Mouse (Mus musculus): Measurements from ENCODE around the gene Ccdc110. TPM values are rescaled to one million over a fixed set of nuclear protein-coding genes. Genes with fewer than 3 reads are reported as not detected.

Gene Ccdc110
- polyA plus RNA-seq, 1 experiment from 2014 or later = 0.11 TPM

- Histone ChIP-seq H3K9me3 (ENCODE audit: control insufficient read depth, low read length) (no peaks in the 10 kb centered on the region), H3K4me2 (replicated peaks; ENCODE audit: low read depth) (no peak overlapping the region), H3K9ac (ENCODE audit: low read length) (no peak overlapping the region), H3K27me3 (ENCODE audit: control insufficient read depth, insufficient read depth, low read length) (no peaks in the 10 kb centered on the region), H3K4me3 (ENCODE audit: low read depth, low read length) (no peak overlapping the region), H3K27ac (replicated peaks) (no peak overlapping the region), H3K4me1 (replicated peaks; ENCODE audit: control insufficient read depth, insufficient read depth) (no peaks in the 10 kb centered on the region), H3K36me3 (ENCODE audit: control insufficient read depth, insufficient read depth, low read length) (no peaks in the 10 kb centered on the region)
- ATAC-seq (ENCODE audit: low FRiP score, low TSS enrichment) (no peak), DNase-seq (ENCODE audit: low spot score) (no peak)
- TF ChIP-seq CTCF (IDR thresholded peaks at IDR 0.05; ENCODE audit: low read depth) (no peak), EP300 (optimal IDR thresholded peaks at IDR 0.05) (no peak)
- WGBS = 66% methylated on average over 2 of the region's 2 CpGs
These were observed 16.2 kb downstream of the Ccdc110 start for GRCm38 (mm10) chr8:45950622-45951021.

DNA sequence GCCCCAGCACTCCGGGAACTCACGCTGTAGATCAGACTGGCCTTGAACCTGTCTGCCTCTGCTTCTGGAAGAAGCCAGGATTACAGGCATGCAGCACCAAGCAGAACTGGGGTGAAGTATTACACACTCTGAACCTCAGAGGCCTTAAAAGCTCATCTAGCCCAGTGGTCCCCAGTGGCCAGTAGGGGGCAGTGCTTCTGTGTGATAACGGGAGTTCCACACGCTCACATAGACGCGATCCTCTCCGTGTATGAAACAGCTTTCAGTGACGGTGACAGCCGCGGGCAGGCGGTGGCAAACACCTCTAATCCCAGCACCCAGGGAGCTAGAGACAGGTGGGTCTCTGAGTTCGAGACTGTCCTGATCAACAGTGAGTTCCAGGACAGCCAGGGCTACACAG lies 36.5 kb downstream of the Ccdc110 start:
- 94% methylated on average over 12 of the region's 12 CpGs for WGBS
- ATAC-seq (ENCODE audit: low FRiP score, low TSS enrichment) = no peak

DNA sequence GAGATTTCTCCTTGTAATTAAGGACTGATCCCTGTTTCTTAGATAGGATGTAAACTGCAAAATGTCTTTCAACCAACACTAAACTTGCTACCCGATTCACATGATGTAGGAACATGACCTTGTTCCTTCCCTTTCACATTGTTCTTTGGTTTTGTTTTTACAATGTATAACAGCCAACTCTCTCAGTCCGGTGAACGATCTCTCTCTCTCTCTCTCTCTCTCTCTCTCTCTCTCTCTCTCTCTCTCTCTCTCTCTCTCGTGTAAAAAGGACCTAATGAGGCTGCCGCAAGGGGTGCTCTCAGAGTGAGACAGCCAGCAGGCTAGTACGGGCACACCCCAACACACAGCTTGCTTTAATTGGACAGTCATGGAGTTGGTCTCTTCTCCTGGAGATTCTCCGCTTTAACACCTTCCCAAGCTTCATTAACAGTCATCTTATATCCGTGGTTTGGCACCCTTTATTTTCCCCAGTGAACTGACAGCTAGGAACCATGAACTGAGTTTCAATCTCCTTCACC lies 39.6 kb downstream of the Ccdc110 start:
- Histone ChIP-seq H3K4me2 (replicated peaks; ENCODE audit: low read depth) (peak overlapping the region; percentile 63), H3K36me3 (ENCODE audit: control insufficient read depth, insufficient read depth, low read length) (no peaks in the 10 kb centered on the region), H3K9me3 (ENCODE audit: control insufficient read depth, low read length) (peaks cover 4% of the 10 kb centered on the region; the same call in 1 of the 2 replicates), H3K9ac (ENCODE audit: low read length) (no peak overlapping the region), H3K4me1 (replicated peaks; ENCODE audit: control insufficient read depth, insufficient read depth) (no peaks in the 10 kb centered on the region; the same call in 1 of the 2 replicates), H3K27ac (replicated peaks) (no peak overlapping the region), H3K4me3 (ENCODE audit: low read depth, low read length) (no peak overlapping the region), H3K27me3 (ENCODE audit: control insufficient read depth, insufficient read depth, low read length) (no peaks in the 10 kb centered on the region)
- TF ChIP-seq CTCF (IDR thresholded peaks at IDR 0.05; ENCODE audit: low read depth) (no peak), EP300 (optimal IDR thresholded peaks at IDR 0.05) (no peak)
- DNase-seq (ENCODE audit: low spot score) (no peak), ATAC-seq (ENCODE audit: low FRiP score, low TSS enrichment) (no peak)
- WGBS = 65% methylated on average over 8 of the region's 8 CpGs

More for the DNA sequence above, 36.5 kb downstream of the Ccdc110 start:
- H3K9ac ChIP-seq (ENCODE audit: low read length) = no peak overlapping the region
- TF ChIP-seq CTCF (IDR thresholded peaks at IDR 0.05; ENCODE audit: low read depth) (peak; percentile 31; the same call in 1 of the 2 replicates), EP300 (optimal IDR thresholded peaks at IDR 0.05) (no peak)
- peaks cover 4% of the 10 kb centered on the region; the same call in 1 of the 2 replicates for H3K9me3 ChIP-seq (ENCODE audit: control insufficient read depth, low read length)
- H3K27ac ChIP-seq (replicated peaks) = no peak overlapping the region
- no peaks in the 10 kb centered on the region for H3K4me1 ChIP-seq (replicated peaks; ENCODE audit: control insufficient read depth, insufficient read depth)
- H3K4me3 ChIP-seq (ENCODE audit: low read depth, low read length) = no peak overlapping the region
- no peaks in the 10 kb centered on the region for H3K27me3 ChIP-seq (ENCODE audit: control insufficient read depth, insufficient read depth, low read length)
- H3K4me2 ChIP-seq (replicated peaks; ENCODE audit: low read depth) = no peak overlapping the region
- no peaks in the 10 kb centered on the region for H3K36me3 ChIP-seq (ENCODE audit: control insufficient read depth, insufficient read depth, low read length)
- no peak for DNase-seq (ENCODE audit: low spot score)

DNA sequence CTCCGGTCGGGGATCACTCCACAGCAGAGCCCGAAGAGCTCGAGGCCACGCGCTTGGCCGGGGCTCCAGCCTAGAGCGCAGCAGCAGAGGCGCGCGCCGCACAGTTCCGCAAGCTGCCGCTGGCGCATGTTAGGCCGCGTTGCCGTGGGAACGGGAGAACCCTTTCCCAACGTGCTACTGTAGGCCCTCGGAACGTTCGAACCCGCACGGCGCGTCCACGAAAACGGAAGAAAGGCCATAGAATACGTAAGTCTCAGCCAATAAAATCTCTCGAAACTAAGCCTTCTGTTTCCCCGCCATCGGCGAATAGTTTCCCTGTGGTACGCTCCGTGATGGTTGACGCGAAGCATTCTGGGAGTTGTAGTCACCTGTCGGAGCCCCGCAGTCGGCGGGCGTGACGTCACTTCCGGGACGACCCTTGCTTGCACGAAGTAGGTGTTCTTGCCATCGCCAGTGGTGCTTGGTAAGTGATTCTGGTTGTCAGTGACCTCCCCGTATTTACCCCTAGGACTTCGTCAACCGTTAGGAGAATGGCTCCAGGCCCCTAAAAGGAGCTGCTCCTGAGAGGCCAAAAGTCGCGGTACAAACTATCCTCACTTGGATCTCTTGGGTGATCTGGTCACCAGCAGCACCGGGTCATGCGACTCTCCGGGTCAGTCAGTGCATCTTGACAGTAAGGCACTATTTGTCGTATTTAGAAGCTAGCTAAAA lies 40.9 kb downstream of the Ccdc110 start, which contains the start of the genes 1700029J07Rik and Ufsp2:
1700029J07Rik (minus strand) TSS at position 127 of the 711 bp plus-strand sequence.
Ufsp2 (plus strand) TSS at position 403 of the 711 bp plus-strand sequence.
- DNase-seq (ENCODE audit: low spot score) = peak; percentile 96
- H3K9me3 ChIP-seq (ENCODE audit: control insufficient read depth, low read length) = peaks cover 4% of the 10 kb centered on the region; the same call in 1 of the 2 replicates
- H3K4me1 ChIP-seq (replicated peaks; ENCODE audit: control insufficient read depth, insufficient read depth) = no peaks in the 10 kb centered on the region; the same call in 1 of the 2 replicates
- TF ChIP-seq CTCF (IDR thresholded peaks at IDR 0.05; ENCODE audit: low read depth) (peak; percentile 56), EP300 (optimal IDR thresholded peaks at IDR 0.05) (no peak)
- H3K4me3 ChIP-seq (ENCODE audit: low read depth, low read length) = peak within 1 kb of the TSS; percentile 57
- no peaks in the 10 kb centered on the region for H3K36me3 ChIP-seq (ENCODE audit: control insufficient read depth, insufficient read depth, low read length)
- no peaks in the 10 kb centered on the region for H3K27me3 ChIP-seq (ENCODE audit: control insufficient read depth, insufficient read depth, low read length)
- H3K4me2 ChIP-seq (replicated peaks; ENCODE audit: low read depth) = peak within 1 kb of the TSS; percentile 63
- peak within 1 kb of the TSS; percentile 68 for H3K9ac ChIP-seq (ENCODE audit: low read length)
- peak; percentile 98 for ATAC-seq (ENCODE audit: low FRiP score, low TSS enrichment)
- peak within 1 kb of the TSS; percentile 76 for H3K27ac ChIP-seq (replicated peaks)
- under 1% methylated on average over 57 of the region's 57 CpGs for whole genome bisulfite sequencing

DNA sequence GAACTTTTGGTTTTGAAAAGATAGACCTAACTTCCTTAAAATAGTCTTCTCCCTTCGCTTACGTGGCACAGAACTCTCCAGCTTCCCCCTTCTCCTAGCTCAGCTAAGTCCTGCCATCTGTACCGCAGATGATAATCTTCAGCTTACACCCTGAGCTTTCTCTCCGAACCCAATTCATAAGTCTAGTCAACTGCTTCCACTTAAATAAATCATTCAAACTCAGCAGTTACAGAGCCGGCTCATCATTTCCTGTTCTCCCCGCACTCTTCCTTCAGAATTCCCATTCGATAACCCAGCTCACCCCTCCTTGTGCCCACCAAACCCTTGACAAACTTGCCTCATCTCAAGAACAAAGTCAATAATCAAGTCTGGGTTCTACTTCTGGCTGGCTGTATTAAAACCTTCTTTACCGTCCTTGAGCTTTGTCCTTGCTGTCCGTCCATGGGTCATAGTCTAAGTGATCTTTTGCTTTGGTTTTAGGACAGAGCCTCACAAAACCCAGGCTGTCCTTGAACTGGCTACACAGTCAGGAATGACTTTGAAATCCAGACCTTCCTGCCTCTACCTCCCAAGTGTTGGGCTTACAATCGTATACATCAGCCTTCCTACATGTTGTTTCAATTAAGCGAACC lies 41.5 kb downstream of the Ccdc110 start:
- Histone ChIP-seq H3K4me3 (ENCODE audit: low read depth, low read length) (peak overlapping the region; percentile 57), H3K4me2 (replicated peaks; ENCODE audit: low read depth) (peak overlapping the region; percentile 63), H3K27me3 (ENCODE audit: control insufficient read depth, insufficient read depth, low read length) (no peaks in the 10 kb centered on the region), H3K9me3 (ENCODE audit: control insufficient read depth, low read length) (peaks cover 1% of the 10 kb centered on the region; the same call in 1 of the 2 replicates), H3K4me1 (replicated peaks; ENCODE audit: control insufficient read depth, insufficient read depth) (no peaks in the 10 kb centered on the region; the same call in 1 of the 2 replicates), H3K36me3 (ENCODE audit: control insufficient read depth, insufficient read depth, low read length) (no peaks in the 10 kb centered on the region), H3K9ac (ENCODE audit: low read length) (peak overlapping the region; percentile 67), H3K27ac (replicated peaks) (no peak overlapping the region; the same call in 1 of the 2 replicates)
- ATAC-seq (ENCODE audit: low FRiP score, low TSS enrichment) (peak; percentile 11; the same call in 1 of the 2 replicates), DNase-seq (ENCODE audit: low spot score) (no peak)
- TF ChIP-seq EP300 (optimal IDR thresholded peaks at IDR 0.05) = no peak
- TF ChIP-seq CTCF (IDR thresholded peaks at IDR 0.05; ENCODE audit: low read depth) = no peak
- 55% methylated on average over 11 of the region's 11 CpGs for WGBS
